Mouse (Mus musculus) urinary bladder, postnatal 14 days (tissue): ENCODE measurements around the gene Emp1.

ENCODE experiments used
- DNase-seq: peaks from one replicate; pipeline ENCODE4 v3.0.0; 2021; ENCODE audit warnings: low spot score

Gene Emp1

DNA sequence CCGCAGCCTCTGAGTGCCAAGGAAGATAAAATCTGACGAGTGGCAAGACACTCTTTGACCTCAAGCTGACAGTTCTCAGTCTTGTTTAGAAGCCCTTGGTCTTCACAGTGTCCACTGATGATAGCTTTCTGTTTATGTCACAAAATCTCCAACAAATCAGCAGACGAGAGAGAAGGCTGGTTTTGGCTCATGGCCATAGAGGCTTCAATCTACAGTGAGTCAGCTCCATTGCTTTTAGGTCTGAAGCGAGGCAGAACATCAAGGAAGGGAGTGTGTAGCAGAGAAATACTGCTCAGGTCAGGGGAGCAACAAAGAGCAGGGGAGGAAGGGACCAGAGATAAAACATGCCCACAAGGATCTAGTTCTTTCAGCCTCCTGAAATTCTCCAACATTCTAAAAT is 45.0 kb downstream of the Emp1 start:
- DNase-seq = no peak

DNA sequence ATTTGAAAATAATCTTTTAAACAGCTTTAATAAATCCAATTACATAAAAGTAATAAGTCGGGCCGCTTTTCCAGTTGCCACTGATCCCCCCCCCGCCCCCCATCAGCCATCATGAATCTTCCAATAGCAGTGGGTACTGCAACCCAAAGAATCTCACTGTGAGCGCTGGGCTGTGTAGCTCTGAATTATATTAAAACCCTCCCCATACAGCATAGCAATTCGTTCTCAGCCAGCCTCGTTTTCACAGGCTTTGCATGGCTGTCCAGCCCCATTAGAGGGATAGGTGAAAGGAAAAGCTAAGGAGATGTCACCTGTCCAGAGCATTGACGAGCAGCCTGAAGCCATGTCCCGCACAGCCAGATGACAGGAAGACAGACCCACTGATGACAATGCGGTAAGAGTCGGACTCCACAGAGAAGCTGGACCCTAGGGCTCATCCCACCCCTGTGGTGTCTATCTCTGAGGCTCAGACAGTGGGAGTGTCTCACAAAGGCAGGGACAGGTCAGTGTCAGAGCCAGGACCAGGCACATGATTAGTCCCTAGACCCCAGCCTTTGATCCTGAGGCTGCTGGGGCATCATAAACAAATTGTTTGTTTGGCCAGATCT is 49.5 kb downstream of the Emp1 start:
- no peak for DNase-seq

DNA sequence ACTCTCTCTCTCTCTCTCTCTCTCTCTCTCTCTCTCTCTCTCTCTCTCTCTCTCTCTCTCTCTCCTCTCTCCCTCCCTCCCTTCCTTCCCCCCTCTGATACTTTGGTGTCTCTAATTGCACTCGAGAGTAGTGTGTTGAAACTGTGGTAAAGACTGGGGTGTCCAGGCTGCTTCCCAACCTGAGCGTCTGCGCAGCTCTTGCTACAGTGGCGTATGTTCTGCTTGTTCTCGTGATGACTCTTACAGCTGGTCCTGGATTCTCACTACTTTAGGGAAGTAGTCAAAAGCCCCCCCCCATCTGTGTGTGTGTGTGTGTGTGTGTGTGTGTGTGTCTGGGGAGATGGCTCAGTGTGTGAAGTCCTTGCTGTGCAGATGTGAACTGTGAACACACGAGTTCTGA is 50.3 kb downstream of the Emp1 start:
- DNase-seq = no peak

GRCm38 (mm10) chr6:135417459-135417858 is 55.1 kb downstream of the Emp1 start:
- peak; percentile 32 for DNase-seq

GRCm38 (mm10) chr6:135418223-135418824 is 56.0 kb downstream of the Emp1 start:
- no peak for DNase-seq

- DNase-seq = no peak
Observed at GRCm38 (mm10) chr6:135428246-135428645, 65.9 kb downstream of the Emp1 start.

DNA sequence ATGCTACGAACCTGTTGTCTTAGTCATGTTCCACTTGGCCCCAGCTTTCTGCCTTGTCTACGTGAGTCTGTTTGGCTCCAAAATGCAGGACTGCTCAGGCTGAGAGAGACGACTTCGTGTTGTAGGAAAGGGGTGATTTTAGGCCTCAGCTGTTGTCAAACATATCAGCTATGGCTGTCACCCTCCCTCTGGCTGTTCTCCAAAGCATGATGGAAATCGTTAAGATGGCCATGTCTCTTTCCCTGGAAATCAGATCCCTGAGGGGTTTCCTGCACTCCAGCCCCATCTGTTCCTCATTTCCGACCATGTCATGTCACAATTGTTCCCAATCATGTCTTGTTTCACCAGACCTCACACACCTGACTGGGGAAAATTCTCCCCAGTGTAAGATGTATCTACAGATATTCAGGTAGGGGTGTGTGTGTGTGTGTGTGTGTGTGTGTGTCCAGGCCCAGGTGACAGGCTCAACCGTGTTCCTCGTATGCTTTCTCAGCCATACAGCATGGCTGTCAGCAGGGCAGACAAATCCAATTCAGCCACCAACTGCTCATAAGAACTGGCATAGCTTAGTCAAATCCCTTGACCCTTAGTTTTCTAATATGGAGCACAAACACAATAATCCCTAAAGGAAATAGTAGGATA is 67.0 kb downstream of the Emp1 start:
- no peak for DNase-seq

- DNase-seq = no peak
Observed at GRCm38 (mm10) chr6:135430441-135430970, 68.2 kb downstream of the Emp1 start.
